Mouse (Mus musculus): Measurements from ENCODE around the gene Adamtsl4.
"Not testable (repeated sequence)": the region's sequence is repeated elsewhere in the genome, so short reads cannot be mapped to it uniquely, and the experiment has no call there.

Gene Adamtsl4

DNA sequence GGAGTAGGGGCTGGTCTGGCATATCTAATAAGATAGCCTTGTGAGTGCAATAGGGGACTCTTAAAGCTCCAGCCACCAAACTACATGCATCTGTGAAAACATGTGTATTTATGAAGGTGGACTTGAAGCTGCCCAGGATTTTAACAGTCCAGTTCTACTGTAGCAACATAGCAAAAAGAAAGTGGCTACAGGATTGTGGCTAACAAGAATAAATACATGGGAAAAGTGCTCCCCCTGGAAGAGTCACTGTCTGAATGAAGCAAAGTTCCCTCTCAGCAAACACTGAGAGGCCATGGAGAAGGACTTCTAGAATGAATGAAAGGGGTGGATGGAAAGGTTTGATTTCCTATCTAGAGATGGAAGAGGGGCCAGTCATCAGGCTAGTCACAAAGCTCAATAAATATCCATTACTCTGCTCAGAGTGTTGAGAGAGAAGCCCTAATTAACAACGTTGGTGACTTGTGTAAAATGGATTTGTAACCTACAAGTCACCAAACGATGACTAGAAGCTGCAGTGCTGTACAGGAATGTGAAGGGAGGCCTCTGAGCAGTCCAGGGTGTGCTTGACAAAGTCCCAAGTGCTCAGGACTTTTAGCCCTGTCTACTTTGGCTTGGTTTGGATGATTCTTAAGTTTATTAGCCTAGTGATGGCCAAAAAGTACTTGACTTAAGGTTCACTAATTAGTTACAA, 26.8 kb downstream of the Adamtsl4 start:
- no peak for DNase-seq (ENCODE audit: inconsistent ontology term)

DNA sequence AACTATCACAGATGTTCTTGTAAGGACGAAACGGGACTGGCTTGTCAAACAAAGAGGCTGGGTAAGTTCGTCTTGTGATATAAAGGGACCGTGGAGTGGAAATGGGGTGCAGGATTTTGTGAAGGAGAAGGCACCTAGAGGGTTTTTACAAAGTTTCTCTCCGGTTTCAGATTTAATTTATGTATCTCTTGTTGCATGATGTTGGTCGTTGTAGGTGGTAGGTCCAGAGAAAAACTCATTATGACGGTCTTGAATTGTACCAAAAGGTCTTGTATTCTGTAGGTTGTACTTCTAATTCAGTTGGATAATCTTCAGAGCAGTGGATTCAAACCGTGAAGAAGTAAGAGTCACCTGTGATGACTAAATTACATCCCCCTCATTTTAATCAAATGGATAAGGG, 27.8 kb downstream of the Adamtsl4 start:
- no peak for DNase-seq (ENCODE audit: inconsistent ontology term)

DNA sequence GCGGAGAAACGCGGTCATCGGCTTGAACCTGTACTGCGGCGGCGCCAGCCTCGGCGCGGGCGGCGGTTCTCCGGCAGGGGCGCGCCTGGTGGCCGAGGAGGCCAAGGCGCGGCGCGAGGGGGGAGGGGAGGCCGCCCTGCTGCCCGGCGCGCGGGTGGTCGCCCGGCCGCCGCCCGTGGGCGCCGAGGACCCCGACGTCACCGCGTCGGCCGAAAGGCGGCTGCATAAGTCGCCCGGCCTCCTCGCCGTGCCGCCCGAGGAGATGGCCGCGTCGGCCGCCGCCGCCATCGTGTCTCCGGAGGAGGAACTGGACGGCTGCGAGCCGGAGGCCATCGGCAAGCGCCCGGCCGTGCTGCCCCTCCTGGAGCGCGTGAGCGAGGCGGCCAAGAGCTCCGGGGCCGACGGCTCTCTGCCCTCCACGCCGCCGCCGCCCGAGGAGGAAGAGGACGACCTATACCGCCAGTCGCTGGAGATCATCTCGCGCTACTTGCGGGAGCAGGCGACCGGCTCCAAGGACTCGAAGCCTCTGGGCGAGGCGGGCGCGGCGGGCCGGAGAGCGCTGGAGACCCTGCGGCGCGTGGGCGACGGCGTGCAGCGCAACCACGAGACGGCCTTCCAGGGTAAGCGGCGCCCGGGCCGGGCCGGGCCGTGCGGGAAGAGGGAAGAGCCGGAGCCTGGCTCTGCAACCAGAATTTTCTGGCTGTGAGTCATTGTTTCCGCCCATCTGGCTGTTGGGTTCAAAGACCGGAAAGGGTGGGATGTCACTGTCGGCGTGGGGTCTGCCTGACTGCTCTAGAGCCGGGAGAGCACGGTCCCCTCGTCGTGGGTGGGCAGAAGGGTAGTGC, 28.6 kb downstream of the Adamtsl4 start:
- peak; percentile 80 for DNase-seq (ENCODE audit: inconsistent ontology term)

DNA sequence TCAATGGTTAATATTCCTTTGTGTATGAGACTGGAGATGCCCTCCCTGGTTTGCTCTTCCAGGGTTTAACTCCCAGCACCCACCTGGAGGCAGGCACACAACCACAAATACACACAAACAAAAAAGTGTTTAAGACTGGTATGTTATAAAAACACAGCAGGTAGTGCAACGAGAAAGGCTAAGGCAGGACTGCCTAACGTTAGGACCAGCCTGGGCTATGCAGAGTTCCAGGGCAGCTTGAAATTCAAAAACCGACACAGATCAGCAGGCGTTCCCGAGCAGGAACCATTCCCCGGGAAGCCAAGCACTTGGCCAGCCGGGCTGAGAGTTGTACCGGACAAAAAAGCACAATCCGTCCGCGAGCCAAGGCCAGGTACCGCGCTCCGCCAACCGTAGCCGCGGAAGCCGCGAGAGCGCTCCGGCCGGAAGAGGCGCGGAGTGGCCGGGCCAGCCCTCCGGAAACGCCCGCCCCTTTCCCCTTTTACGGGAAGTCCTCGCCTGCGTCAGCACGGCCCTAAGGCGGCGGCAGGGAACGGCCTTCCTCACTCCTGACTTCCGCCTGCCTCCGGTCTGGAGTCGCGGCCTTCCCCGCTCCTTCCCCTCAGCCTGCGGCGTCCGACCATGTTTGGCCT, 29.4 kb downstream of the Adamtsl4 start, which contains the start of gene Mcl1:
Mcl1 (plus strand) TSS at position 553 of the 632 bp plus-strand sequence.
- peak; percentile 98 for DNase-seq (ENCODE audit: inconsistent ontology term)

DNA sequence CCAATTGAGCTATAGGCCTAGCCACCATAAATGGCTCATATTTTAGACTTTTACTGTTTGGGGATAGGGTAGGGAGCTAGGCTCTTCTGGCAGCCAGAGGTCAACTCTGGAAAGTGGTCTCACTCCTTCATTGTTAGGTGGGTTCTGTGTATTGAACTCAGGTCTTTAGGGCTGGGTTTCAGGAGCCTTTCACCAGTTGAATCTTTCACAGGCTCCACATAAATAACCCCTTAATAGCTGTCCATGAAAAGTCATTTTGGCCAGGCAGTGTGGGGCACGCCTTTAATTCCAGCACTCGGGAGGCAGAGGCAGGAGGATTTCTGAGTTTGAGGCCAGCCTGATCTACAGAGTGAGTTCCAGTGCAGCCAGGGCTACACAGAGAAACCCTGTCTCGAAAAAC, 30.0 kb downstream of the Adamtsl4 start:
- no peak for DNase-seq (ENCODE audit: inconsistent ontology term)

- no peak for DNase-seq (ENCODE audit: inconsistent ontology term)
Observed at GRCm38 (mm10) chr3:95657108-95657507, 30.6 kb downstream of the Adamtsl4 start.

DNA sequence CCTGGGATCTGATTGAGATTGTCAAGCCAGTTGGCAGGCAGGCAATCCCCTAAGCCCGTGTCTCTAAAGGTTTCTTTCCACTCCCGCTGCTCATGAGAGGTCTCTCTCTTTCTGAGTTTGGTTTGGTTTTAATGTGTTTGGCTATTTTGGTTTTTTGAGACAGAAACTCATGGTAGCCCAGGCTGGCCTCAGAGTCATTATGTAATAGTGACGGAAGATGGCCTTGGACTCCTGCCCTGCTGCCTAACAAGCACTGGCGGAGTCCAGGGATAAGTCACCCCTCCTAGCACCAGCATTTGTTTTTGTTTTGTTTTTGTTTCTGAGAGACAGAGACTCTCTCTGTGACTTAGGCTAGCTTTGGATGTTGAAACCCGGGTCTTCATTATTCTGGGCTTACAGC, 32.3 kb downstream of the Adamtsl4 start:
- no peak for DNase-seq (ENCODE audit: inconsistent ontology term)

DNA sequence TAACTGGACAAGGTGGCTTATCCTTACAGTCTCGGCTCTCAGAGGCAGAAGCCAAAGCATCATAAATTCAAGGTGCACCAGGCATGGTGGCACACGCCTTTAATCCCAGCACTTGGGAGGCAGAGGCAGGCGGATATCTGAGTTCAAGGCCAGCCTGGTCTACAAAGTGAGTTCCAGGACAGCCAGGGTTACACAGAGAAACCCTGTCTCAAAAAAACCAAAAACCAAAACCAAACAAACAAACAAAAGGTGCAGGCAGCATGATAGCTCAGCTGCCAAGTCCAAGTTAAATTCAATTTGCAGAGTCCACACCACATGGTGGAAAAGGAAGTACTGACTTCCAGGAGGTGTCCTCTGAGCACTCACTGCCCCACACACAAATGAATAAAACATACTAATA, 33.3 kb downstream of the Adamtsl4 start:
- DNase-seq (ENCODE audit: inconsistent ontology term), result not testable (repeated sequence)

DNA sequence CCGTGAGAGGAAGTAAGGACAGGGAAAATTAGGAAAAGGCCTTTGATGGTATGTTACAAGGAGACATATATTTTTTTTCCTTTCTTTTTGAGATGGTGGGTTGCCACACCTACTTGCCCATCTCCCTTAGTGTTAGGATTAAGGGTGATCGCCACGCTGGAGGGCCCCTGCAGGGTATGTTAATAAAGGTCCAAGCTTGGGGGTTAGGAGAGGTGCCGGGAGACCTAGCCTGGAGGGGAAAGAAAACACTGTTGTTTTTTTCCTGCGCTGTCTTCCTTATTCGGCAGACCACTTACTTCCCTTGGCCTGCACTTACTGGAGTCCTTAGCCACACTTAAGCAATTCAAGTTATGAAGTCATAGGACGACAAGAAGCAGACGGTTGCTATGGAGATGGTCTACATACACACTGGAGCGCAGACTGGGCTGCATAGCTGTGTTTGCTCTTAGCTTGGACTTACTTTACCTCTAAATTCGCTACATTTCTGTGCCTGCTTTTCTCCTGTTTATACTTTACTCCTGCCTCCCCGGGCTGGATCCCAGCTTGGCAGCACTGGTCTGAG, 34.2 kb downstream of the Adamtsl4 start:
- no peak for DNase-seq (ENCODE audit: inconsistent ontology term)

DNA sequence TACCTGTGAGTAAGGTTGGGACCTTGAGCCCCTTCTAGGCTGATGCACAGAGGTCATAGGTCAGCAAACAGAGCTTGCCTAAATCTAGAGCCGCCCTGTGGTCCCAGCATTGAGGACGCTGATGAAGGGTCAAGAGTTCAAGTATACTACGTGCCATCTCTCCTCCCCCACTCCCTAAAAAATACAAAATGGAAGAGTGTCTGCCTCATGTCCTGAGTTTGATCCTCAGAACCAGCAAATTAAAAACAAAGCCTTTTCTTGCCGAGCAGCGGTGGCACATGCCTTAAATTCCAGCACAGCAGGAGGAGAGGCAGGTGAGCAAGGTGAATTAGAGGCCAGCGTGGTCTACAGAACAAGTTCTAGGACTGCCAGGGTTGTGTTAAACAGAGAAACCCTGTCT, 34.8 kb downstream of the Adamtsl4 start:
- no peak for DNase-seq (ENCODE audit: inconsistent ontology term)

DNA sequence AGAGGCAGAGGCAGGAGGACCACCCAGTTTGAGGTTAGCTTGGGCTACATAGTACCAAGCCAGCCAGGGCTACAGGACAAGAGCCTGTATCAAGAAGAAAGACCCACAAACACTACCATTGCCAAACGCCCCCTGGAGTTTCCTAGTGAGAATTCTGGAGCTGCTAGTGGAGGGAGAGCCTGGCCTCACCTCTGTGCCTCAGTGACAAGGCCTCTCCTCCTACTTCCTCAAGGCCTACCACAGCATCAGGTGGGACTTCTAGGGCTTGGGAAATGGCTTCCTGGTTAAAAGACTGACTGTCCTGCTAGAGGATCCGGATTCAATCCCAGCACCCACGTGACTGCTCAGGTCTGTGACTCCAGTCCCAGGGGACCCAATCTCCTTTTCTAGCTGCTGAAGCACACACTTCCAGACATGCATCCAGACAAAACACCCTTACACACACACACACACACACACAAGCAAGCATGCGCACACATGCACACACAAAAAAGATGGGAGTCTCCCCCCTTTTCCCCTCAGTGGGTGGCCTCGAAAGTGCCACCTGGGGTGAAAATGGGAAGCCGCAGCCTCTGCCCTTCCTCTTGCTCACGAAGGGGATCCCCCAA, 35.4 kb downstream of the Adamtsl4 start:
- DNase-seq (ENCODE audit: inconsistent ontology term), result no peak

DNA sequence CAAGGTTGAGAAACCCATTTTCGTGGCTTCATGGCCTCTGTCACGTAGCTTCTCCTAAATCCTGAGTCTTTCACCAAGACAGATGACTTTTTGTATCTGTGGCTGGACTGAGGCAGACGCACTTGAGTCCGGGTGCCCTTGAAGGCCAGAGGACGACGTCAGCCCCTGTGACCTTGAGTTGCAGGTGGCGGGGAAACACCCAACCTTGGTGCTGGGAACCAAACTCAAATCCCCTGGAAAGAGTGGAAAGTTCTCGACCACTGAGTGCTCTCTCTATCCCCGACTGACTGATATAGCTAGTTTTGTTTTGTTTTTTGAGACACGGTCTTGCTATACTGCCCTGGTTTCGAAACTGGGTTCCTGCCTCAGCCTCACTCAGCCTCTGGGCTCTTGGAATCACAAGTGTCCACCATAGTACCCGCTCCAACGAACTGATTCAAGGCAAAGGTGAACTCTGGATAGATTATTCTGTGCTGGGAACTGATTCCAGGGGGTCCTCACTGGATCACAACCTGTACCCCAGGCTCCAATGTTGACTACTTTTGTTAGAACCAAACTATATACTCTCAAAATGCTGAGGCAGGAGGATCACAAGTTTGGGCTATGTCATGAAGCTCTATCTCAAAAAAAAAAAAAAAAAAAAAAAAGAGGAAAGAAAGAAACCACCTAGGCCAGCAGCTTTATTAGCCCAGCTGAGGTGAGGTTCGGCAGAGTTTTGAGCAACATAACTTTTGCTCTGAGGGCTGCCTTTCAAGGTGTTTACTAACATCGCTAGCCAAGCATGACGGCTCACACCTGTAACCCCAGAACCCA, 36.1 kb downstream of the Adamtsl4 start:
- DNase-seq (ENCODE audit: inconsistent ontology term), result no peak

DNA sequence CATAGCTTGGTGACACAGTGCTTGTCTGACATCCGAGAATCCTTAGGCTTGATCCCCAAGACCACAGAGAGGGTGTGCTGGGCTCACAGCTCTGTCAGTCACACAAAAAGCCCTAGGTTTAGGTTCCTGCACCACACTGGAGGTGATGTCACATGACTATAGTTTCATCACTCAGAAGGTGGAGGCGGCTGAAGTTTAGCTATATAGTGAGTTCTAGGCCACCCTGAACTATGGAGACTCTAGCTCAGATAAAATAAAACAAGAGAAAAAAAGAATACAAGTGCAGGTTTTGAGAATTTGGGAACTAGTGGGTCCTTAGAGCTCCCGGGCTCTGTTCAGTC, 36.7 kb downstream of the Adamtsl4 start:
- DNase-seq (ENCODE audit: inconsistent ontology term), result no peak

DNA sequence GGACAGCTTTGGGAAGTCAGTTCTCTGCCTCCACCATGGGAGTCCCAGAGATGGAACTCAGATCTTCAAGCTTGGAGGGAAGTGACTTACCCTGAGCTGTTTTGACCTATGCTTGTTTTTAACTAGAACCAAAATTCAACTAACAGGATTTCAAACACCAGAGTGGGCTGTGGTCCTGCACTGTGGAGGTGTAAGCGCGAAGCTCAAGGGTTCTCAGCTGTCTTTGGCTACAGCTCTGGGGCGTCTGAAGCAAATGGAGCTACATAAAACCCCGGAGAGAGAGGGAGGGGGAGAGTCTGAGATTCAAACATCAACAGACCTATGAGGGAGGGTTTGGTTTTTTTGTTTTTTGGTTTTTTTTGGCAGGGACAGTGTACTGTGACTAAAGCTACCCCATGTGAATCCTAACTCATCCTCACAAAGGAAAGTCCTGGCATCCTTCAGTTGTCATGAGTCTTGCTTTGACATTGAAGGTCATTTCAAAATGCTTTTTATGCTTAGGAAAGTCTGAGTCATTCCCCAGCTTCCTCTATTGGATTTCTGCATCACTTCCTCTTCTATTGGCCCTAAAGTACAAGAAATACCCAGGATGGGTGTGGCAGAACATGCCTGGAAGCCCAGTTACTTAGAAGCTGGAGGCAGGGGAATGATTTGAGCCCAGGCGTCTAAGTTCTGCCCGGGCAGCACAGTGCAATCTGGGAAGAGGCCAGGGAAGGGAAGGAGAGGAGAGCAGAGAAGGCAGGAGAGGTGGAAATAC, 37.3 kb downstream of the Adamtsl4 start:
- DNase-seq (ENCODE audit: inconsistent ontology term), result peak; percentile 92

DNA sequence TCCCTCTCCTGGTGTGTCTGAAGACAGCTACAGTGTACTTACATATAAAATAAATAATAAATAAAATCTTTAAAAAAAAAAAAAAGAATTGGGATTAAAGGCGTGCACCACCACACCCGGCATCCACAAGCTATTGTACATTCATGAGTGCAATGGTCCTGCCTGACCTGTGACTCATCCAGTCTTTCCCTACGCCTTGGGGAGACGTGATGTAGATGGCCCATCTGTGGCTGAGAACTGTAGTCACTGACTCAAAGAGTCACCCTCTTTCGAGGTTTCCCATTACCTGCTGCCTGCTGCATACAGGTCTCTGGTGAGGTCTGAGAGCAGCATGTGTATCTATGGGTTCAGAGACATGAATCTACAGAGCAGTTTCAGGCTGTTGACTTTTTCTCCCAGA, 39.7 kb downstream of the Adamtsl4 start:
- DNase-seq (ENCODE audit: inconsistent ontology term), result no peak

- DNase-seq (ENCODE audit: inconsistent ontology term), result no peak
Observed at GRCm38 (mm10) chr3:95645313-95646235, 42.1 kb downstream of the Adamtsl4 start.

DNA sequence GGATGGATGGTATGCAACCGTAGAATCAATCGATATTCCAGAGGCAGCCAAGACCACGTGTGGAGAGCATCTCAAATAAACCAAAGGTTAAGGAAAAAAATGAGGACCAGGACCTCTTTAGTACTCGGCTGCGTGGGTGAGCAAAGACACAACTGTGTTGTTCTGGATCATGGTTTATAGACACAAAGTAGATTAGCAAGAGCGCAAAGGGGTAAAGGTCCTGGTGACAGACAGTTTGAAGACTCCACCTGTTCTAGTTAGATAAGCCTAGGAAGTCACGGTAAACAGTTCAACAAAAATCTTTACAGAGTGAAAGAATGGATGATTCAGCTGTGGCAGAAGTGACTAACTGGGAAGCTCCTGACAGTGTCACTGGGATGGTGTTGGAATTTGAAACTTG, 44.6 kb downstream of the Adamtsl4 start:
- no peak for DNase-seq (ENCODE audit: inconsistent ontology term)

DNA sequence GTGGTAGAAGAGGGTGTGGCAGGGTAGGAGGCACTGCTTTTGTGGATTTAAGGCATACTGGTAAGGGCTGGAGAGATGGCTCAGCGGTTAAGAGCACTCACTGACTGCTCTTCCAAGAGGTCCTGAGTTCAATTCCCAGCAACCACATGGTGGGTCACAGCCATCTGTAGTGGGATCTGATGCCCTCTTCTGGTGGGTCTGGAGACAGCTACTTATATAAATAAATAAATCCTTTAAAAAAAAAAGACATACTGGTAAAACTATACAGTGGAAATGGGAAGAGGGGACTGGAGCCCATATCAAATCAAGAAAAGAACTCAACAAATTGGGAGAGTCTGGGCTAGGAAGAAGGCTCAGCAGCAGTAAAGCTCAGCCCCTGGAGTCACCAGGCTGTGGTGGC, 48.0 kb downstream of the Adamtsl4 start:
- DNase-seq (ENCODE audit: inconsistent ontology term), result no peak

DNA sequence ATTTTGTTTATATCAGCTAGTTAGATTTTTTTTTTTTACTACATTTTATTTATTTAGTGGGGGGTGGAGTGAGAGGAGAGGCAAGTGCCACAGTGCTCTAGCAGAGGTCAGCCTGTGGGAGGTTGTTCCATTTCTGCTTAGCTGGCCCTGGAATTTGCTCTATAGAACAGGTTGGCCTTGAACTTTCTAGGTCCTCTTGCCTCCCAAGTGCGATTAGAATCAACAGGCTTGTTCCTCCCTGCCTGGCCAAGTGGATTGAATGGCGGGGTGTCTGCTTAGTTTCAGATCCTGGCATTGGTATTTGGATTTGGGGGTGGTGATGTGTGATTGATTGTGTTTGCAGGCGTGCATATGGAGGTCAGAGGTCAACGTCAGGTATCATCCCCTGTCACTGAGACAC, 51.6 kb downstream of the Adamtsl4 start:
- no peak for DNase-seq (ENCODE audit: inconsistent ontology term)
